Mouse (Mus musculus): ENCODE data around the gene Glyctk.

Gene Glyctk

DNA sequence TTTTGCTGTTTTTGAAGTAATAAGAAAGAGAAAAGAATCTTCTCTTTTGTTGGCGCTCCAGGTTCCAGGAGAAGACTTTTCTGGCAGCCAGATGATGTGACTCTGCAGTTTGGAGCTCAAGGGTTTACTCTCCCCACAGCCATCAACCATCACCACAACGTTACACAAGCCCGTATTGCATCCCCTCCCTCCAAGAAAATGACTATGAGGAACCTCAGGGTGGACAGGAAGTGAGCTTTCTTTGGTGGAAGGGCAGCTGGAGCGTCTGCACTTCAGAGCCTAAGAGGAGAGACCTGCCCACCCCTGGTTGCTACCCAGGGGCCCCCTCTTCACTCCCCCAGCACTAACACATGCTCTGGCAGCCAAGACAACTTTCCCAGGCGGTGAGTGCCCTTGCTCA lies 10.7 kb downstream of the Glyctk start:
- no peak for DNase-seq (ENCODE audit: low spot score)

DNA sequence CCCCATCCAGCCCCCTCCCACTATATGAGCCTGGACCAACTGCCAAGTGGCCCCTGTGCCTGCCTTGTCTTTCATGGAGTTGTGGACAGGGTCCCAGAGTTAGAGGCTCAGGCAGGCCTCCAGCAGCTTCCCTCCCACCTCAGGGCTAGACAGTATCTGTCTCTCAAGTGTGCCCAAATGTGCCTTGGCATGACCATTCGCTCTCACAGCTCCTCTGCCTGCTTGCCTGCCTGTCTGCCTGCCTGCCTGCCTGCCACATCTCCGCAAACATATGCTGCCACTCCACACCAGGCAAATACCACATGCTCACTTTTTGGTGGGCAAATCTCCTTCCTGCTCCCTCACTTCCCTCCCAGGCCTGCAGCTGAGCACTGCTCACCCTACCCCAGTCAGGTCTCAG lies 12.4 kb downstream of the Glyctk start:
- no peak for DNase-seq (ENCODE audit: low spot score)

DNA sequence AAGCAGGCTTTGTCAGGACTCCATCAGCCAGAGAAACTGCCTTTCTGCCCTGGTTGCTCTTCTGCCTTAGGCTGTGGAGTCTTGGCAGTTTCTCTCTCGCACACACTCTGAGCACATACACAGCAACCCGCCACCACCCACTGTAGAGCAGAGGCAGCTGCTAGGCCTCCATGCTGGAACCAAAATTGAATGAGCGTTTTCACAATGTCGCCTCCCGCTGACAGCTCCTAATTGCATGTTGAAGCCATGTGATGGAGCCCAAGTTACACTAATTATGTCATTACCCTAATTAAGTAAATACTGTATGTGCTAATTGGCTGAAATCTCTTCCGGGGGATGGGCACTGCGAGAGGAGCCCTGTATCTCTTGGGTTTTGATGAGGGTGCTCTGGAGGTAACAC lies 13.8 kb downstream of the Glyctk start:
- no peak for DNase-seq (ENCODE audit: low spot score)

DNA sequence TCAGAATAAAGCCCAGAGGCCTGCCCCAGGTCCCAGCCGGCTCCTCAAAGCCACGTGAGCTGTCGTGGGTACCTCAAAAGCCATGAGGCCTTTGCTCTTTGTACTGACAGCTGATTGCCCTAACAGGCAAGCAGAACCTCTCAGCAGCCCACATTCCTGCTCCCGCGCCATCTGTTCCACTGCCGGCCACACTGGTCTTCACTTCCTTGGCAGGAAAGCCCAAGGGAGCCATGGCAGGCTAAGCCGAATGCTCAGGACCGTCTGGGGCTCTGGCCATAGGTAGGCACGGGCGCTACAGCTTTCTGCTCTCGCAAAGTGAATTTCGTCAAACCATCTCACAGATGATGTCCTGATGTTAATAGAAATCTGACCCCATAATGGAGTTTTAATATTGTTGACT lies 16.0 kb downstream of the Glyctk start:
- no peak for DNase-seq (ENCODE audit: low spot score)

DNA sequence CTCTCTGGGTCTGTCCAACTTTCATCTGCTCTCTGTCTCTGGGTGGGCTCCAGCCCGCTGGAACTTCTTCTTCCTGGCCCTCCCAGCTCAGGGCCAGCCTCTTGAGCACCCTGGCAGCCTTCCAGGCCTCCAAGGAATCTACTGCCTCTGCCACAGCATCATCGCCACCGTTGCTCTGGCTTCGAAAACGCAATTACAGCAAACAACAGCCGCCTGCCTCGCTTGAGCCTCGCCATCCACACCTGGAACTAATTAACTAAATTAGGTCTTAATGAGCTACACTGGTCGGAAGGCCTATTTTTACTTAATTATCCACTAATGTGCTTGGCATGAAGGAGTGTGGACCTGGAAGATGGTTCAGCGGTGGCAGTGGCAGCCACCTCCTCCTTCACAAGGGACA lies 18.2 kb downstream of the Glyctk start:
- DNase-seq (ENCODE audit: low spot score): no peak

DNA sequence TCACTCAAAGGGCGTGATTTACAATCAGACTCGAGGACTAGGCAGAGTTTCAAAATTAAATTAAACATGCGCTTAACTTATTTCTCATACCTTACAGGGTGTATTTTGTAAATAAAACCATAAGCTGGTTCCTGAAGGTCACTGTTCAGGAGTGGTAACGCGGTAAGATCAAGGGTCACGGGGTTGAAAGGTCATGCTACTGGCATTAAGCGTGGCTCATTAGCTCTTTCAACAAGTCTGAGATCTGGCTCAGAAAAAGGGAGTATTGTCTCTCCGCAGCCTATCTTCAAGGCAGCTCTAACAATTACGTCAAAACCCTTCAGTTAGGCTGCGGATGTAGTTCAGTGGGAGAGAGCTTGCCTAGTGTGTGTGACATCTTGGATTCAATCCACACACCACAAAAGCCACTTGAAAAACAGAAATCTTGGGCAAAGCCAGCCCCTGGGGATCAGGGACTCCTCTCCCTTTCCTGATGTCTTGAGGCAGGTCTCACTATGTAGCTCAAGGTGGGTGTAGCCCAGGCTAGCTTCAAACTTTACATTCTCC lies 20.2 kb downstream of the Glyctk start:
- no peak for DNase-seq (ENCODE audit: low spot score)

DNA sequence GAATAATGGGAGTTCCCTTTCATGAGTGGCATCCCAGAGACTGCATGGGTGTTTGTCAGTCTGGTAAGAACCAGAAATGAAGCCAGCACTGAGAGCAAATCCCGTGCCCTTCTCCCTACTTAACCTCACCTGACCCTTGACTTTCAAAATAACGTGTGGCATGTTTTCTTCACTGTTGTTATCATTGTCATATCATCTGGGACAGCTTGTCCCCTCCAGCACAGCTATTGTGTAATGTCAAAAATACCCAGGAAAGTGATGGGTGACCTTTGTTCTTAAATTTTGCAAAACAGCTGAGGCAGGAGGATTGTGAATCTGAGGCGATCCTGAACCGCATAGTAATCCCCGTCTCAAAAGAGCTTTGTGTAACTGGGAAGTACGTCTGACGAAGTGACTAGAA lies 27.7 kb downstream of the Glyctk start:
- DNase-seq (ENCODE audit: low spot score): no peak

DNA sequence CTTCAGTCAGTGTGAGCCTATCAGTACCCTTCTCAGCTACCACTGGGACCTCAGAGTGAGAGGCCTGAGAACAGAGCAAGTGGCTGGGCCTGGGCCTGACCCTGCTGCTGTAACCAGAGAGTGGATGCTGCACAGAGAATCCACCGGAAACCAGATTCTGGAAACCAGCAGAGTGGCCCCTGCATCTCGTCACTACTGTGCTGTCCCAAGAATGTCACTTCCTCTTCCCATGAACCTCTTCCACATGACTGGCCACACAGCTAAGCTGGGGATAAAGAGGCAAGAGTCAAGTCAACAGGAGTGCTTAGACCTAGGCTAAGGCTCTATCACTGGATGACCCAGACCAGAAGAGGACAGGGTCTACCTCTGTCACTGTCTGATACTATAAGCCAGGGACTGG lies 28.9 kb downstream of the Glyctk start:
- no peak for DNase-seq (ENCODE audit: low spot score)

DNA sequence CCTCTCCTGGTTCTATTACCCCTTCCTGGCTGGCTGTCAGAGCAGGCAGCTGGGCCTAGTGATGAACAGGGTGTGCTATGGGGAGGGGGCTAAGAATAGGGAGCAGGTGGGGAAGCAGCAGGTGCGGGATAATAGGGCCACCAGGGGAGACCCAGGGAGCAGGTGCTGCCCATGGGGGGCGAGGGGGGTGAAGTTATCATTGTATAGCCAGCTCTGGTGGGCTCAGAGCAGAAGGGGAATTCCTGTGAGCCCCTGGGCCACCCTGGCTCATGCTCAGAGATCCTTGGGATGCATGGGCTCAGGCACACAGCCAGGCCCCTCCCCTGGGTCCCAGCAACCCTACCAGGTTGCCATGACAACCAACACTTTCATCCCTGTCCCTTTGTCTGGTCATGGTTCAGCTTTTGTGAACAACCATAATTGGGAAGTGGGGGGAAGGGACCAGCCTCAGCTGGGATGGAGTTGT lies 31.1 kb downstream of the Glyctk start:
- DNase-seq (ENCODE audit: low spot score): no peak

DNA sequence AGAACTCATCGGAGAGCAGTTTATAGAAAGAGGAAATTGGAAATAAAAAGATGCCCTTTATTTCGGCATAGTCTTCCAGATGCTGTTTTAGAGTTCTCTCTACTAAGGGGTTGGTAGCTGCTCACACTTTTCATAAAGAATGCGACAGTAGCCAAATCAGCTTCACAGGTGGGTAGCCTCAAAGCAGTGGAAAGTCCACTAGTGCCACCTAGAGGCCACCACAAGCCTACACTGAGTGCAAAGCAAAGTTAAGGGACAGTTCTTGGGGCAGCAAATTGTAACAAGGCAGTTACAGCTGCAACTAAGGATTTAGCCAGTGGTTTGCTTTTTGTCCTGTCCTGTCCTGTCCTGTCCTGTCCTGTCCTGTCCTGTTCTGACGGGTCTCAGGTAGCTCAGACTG lies 34.3 kb downstream of the Glyctk start:
- DNase-seq (ENCODE audit: low spot score): peak; percentile 48

DNA sequence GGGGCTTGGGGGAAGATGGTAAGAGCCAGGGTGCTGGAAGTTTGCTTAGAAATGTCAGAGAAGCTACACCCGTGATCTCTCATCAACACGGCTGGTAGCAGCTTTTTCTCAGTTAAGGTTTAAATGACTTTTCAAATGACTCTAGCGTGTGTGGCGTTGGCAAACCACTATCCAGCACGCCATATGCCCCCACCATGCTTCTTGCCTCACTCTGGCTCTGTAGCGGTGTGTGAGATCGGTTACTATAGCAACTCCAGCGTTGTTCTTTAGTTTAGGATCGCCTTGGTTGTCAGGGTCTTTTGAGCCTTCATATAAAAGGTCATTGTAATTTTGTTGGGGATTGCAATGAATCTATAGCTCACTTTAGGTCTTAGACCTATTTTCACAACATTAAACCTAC lies 38.9 kb downstream of the Glyctk start:
- DNase-seq (ENCODE audit: low spot score): no peak

DNA sequence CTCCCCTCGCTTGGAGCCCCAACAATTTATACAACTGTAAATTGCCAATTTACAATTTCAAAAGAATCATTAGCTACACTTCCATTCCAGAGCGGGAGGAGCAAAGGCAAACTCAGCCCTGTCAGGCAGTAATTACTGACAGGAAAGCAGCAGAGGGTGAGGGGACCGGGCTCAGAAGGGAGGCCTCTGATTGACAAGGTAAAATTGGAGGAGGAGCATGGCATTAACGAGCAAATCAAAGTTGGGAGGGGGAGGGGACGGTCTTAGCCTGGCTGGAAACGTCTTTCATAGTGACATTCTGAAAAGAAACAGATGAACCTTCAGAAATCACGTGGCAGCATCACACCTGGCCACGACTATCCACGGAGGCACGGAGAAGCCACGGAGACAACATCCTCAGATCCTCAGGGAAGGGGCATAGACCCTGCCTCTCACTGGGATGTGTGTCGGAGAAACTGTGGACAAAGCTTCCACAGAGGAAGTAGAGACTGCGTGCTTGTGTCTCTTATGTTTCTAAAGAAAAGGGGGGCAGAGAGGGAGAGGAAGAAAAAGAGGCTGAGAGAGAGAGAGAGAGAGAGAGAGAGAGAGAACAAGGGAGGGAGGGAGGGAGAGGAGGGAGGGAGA lies 42.0 kb downstream of the Glyctk start:
- DNase-seq (ENCODE audit: low spot score): no peak

DNA sequence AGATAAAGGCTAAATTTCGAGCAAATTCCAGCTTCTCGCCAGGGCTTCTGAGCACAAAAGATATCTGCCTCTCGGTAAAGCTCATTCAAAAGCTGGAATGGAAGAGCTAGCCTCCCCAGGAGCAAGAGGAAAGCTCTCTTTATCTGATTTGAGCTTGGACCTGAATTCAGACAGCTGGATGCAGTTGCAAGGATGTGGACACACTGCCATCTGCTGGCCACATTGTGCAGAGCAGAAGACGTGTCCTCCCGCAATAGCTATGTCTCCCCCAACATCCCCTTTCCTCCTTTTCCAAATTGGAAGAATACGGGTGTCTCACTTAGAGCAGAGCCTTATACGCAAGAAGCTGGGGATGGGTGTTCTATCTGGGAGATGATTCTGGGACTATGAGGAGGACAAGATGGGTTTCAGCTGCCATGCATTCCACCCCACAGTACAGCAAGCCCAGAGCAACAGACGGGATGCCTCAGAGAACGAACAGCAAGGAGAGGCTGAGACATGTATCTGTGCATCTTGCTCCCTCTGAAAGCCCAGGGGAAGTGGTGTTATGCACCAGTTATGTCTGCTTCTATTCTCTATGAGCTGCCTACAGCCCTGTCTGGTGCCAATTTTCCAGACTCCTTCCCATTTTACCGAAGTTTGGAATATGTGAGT lies 45.0 kb downstream of the Glyctk start:
- DNase-seq (ENCODE audit: low spot score): peak; percentile 76

DNA sequence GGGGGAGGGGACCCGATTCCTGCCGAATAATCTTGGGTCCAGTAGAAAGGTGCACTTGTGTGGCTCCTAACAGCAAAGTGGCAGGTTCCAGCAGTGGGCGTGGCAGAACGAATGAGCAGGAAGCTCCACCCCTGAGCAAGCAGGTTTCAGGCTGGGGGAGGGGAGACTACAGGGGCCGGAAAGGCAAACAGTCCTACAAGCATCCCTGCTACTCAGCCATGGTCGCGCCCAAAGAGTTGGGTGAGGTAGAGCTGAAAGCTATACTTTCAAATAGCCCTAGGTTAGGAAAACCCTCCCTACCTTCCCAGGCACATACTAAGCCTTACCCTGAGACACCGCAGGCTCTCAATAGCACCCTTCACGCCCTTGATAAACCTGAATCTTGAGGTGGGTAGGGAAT lies 51.7 kb downstream of the Glyctk start:
- DNase-seq (ENCODE audit: low spot score): no peak

DNA sequence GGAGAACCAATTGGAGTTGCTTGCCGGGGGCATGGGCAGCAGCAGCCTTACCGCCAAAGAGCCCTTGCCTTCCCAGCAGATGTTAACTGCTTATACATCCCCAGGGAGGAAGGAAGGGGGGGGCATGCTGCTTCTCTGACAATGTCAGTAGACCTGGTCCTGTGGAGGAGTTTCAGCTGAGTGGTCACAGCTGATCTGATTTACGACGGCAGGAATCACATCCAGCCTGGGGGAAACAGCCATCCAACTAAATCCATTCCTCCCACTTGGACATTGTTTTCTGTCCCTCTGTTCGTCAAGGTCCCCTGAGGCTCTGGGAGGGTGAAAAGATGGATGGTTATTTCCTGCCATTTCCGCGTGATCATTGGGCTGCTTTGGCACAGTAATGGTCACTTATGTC lies 53.5 kb downstream of the Glyctk start:
- DNase-seq (ENCODE audit: low spot score): no peak
